Mouse (Mus musculus) hindbrain, embryonic 10.5 days (tissue): ENCODE data around the gene Xlr4b. TPM values are rescaled to one million over a fixed set of nuclear protein-coding genes. Genes with fewer than 3 reads are reported as not detected.
"Not testable (repeated sequence)": the region's sequence is repeated elsewhere in the genome, so short reads cannot be mapped to it uniquely, and the experiment has no call there.

Experiments
- DNase-seq: peaks from one replicate; pipeline ENCODE4 v3.0.0-alpha.2; 2017; ENCODE audit warnings: low spot score
- H3K27ac ChIP-seq: fragments of 300-500 bp; sonication (generic); 2 replicates; pipeline ENCODE4 v1.5.1; 2016; ENCODE audit warnings: mild to moderate bottlenecking, moderate library complexity
- H3K27me3 ChIP-seq: fragments of 300-500 bp; sonication (generic); 2 replicates; pipeline ENCODE4 v1.6.1; 2016; ENCODE audit warnings: mild to moderate bottlenecking; ENCODE audit not compliant: poor library complexity, insufficient read depth, severe bottlenecking
- H3K36me3 ChIP-seq: fragments of 300-500 bp; sonication (generic); 2 replicates; pipeline ENCODE4 v1.6.1; 2016; ENCODE audit warnings: mild to moderate bottlenecking, moderate library complexity
- H3K4me1 ChIP-seq: fragments of 300-500 bp; sonication (generic); replicated peaks from 2 replicates; pipeline ENCODE4 v1.6.1; 2016; ENCODE audit warnings: mild to moderate bottlenecking
- H3K4me3 ChIP-seq: fragments of 300-500 bp; sonication (generic); 2 replicates; pipeline ENCODE4 v1.5.1; 2016; ENCODE audit warnings: mild to moderate bottlenecking, moderate library complexity
- H3K9me3 ChIP-seq: fragments of 300-500 bp; sonication (generic); 2 replicates; pipeline ENCODE4 v1.6.1; 2016; ENCODE audit warnings: mild to moderate bottlenecking, moderate library complexity
- WGBS: fragments of 180-500 bp; shearing (Covaris S2); methylation state at CpG from one replicate; pipeline ENCODE4 v1.1.7; 2016; 5-methylcytosine and 5-hydroxymethylcytosine counted together
- polyA plus RNA-seq: library from polyadenylated mRNA; unstranded; fragments of >200 nt; fragmentation: Nextera tagmentation; extraction: Ambion mirVana; gene quantifications from 2 replicates; pipeline ENCODE4 v1.2.1, GENCODE M21; 2016

Gene Xlr4b
- polyA plus RNA-seq: 0.45 and 0.68 TPM in 2 replicates

- H3K36me3 ChIP-seq, H3K27me3 ChIP-seq, H3K9me3 ChIP-seq, H3K4me3 ChIP-seq, H3K4me1 ChIP-seq, H3K27ac ChIP-seq, DNase-seq: not testable (repeated sequence)
- WGBS: 83% methylated on average over 19 of the region's 19 CpGs
Measured at GRCm38 (mm10) chrX:73213819-73214564, at the start of gene Xlr4b. TSS of gene Xlr4b (plus strand) at chrX:73214333.

GRCm38 (mm10) chrX:73176889-73177288 is 37.2 kb upstream of the Xlr4b start, which contains the start of gene Spin2d:
TSS of gene Spin2d (minus strand) at chrX:73176989.
- not testable (repeated sequence) for H3K4me1 ChIP-seq, H3K4me3 ChIP-seq, H3K36me3 ChIP-seq, DNase-seq, H3K27ac ChIP-seq, H3K9me3 ChIP-seq, H3K27me3 ChIP-seq
- WGBS: 79% methylated on average over 8 of the region's 15 CpGs

- H3K9me3 ChIP-seq, H3K36me3 ChIP-seq, DNase-seq, H3K4me1 ChIP-seq, H3K27ac ChIP-seq, H3K4me3 ChIP-seq, H3K27me3 ChIP-seq: not testable (repeated sequence)
- 78% methylated on average over 12 of the region's 12 CpGs for WGBS
Measured at GRCm38 (mm10) chrX:73191934-73192333, 22.2 kb upstream of the Xlr4b start, which contains the start of gene Xlr3b. TSS of gene Xlr3b (plus strand) at chrX:73192207.

GRCm38 (mm10) chrX:73225365-73225764 is 11.2 kb downstream of the Xlr4b start:
- WGBS: 61% methylated on average over 1 of the region's 1 CpGs
- no peaks in the 10 kb centered on the region for H3K36me3 ChIP-seq
- DNase-seq: no peak
- H3K9me3 ChIP-seq: peaks cover 4% of the 10 kb centered on the region; the same call in 1 of the 2 replicates
- H3K4me3 ChIP-seq: no peak overlapping the region
- H3K4me1 ChIP-seq: 0 out of 2 replicates have a peak, but pooled peaks cover 7% of the 10 kb centered on the region
- peaks cover 10% of the 10 kb centered on the region for H3K27me3 ChIP-seq
- no peak overlapping the region for H3K27ac ChIP-seq

GRCm38 (mm10) chrX:73227914-73228605 is 13.9 kb downstream of the Xlr4b start, which contains the start of gene F8a:
TSS of gene F8a (plus strand) at chrX:73228291.
- Histone ChIP-seq H3K36me3 (no peaks in the 10 kb centered on the region), H3K9me3 (peaks cover 4% of the 10 kb centered on the region; the same call in 1 of the 2 replicates), H3K4me1 (0 out of 2 replicates have a peak, but pooled peaks cover 7% of the 10 kb centered on the region), H3K4me3 (peak within 1 kb of the TSS; percentile 72), H3K27me3 (peaks cover 10% of the 10 kb centered on the region), H3K27ac (peak within 1 kb of the TSS; percentile 89)
- 18% methylated on average over 39 of the region's 39 CpGs for WGBS
- peak; percentile 83 for DNase-seq

DNA sequence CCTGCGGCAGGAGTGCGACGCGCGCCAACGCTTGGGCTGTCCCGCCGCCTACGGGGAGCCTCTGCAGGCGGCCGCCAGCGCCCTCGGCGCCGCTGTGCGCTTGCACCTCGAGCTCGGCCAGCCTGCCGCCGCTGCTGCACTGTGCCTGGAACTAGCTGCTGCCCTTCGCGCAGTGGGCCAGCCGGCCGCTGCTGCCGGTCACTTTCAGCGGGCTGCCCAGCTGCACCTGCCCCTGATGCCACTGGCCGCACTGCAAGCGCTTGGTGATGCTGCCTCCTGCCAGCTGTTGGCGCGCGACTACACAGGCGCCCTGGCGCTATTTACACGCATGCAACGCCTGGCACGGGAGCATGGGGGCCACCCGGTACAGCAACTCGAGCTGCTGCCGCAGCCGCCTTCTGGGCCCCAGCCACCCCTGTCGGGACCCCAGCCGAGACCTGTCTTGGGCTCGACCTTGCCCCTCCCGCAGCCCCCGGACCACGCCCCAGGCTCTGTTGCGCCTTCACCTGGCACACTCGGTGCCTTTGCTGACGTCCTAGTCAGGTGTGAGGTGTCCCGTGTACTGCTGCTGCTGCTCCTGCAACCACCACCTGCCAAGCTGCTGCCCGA is 14.6 kb downstream of the Xlr4b start:
- 16% methylated on average over 51 of the region's 51 CpGs for WGBS
- H3K27me3 ChIP-seq: peaks cover 10% of the 10 kb centered on the region
- DNase-seq: peak; percentile 36
- no peaks in the 10 kb centered on the region for H3K36me3 ChIP-seq
- H3K27ac ChIP-seq: peak overlapping the region; percentile 89
- H3K4me1 ChIP-seq: 0 out of 2 replicates have a peak, but pooled peaks cover 7% of the 10 kb centered on the region
- peaks cover 4% of the 10 kb centered on the region; the same call in 1 of the 2 replicates for H3K9me3 ChIP-seq
- H3K4me3 ChIP-seq: peak overlapping the region; percentile 72

DNA sequence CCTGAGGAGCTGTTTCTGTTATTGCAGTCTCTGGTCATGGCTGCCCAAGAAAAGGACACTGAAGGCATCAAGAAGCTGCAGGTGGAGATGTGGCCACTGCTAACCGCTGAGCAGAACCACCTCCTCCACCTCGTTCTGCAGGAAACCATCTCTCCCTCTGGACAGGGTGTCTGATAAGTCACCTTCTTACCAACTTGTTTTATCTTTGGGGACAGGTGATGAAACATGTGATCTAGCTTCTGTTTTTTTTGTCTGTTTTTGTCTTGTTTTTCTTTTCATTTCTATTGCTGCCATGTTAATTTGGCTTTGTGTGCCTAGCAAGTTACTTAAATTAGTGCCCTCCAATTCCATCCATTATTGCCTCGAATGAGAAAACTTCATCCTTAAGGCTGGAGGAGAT is 15.2 kb downstream of the Xlr4b start:
- Histone ChIP-seq H3K27me3 (peaks cover 10% of the 10 kb centered on the region), H3K4me3 (peak overlapping the region; percentile 72), H3K9me3 (peaks cover 4% of the 10 kb centered on the region; the same call in 1 of the 2 replicates), H3K36me3 (no peaks in the 10 kb centered on the region), H3K4me1 (0 out of 2 replicates have a peak, but pooled peaks cover 7% of the 10 kb centered on the region), H3K27ac (peak overlapping the region; percentile 89)
- 39% methylated on average over 3 of the region's 3 CpGs for WGBS
- no peak for DNase-seq

DNA sequence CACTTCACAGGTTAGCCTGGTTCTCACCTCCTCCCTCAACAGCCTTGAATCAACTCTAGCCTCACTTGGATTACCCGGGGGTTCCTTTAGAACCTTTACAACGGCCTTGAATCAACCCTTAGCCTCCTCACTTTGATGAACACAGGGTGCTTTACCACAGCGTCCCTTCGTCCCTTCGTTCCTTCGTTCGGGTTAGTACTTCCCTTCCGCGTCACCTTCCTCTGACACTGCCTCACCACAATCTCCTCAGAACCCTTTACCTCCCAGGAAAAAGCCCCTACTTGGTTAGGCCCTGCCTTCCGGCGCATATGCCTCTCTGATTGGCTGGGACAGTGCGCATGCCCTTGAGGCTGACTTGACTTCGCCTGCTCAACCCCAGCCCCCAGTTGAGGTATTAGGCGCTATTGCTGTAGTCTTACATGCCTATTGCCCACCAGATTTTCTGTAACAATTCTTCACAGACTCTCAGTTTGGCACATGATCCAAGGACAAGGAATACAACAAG is 28.7 kb downstream of the Xlr4b start, which contains the start of gene Xlr4c:
Gene Xlr4c, minus strand, starts transcription at position 310 of the 505 bp plus-strand sequence.
- H3K36me3 ChIP-seq, H3K9me3 ChIP-seq, DNase-seq, H3K4me3 ChIP-seq, H3K27ac ChIP-seq, H3K4me1 ChIP-seq, H3K27me3 ChIP-seq: not testable (repeated sequence)
- 88% methylated on average over 14 of the region's 14 CpGs for WGBS

- not testable (repeated sequence) for H3K9me3 ChIP-seq, DNase-seq, H3K4me3 ChIP-seq, H3K27ac ChIP-seq, H3K27me3 ChIP-seq, H3K4me1 ChIP-seq, H3K36me3 ChIP-seq
- WGBS: 79% methylated on average over 1 of the region's 2 CpGs
Measured at GRCm38 (mm10) chrX:73262428-73262827, 48.3 kb downstream of the Xlr4b start.

GRCm38 (mm10) chrX:73265270-73265669 is 51.1 kb downstream of the Xlr4b start, which contains the start of gene Xlr3c:
TSS of gene Xlr3c (minus strand) at chrX:73265390.
- not testable (repeated sequence) for H3K27ac ChIP-seq, H3K27me3 ChIP-seq, H3K4me3 ChIP-seq, H3K36me3 ChIP-seq, DNase-seq, H3K9me3 ChIP-seq, H3K4me1 ChIP-seq
- 88% methylated on average over 14 of the region's 14 CpGs for WGBS
